Mouse (Mus musculus) neural tube, embryonic 11.5 days (tissue): ENCODE measurements at regions not wholly inside any gene's neighbourhood (a gene's known extent, or its start where the extent isn't known, plus 50 kb on each side); places are given as distances from the start of the nearest gene placed in this dataset.

Experiments used
- ATAC-seq: fragments of 200-750 bp; cut with Nextera tagmentation; 2 replicates; pipeline ENCODE4 v1.8.0; 2017; ENCODE audit warnings: moderate number of reproducible peaks, mild to moderate bottlenecking, moderate TSS enrichment, moderate library complexity; ENCODE audit not compliant: insufficient read depth, low FRiP score, low TSS enrichment
- DNase-seq: peaks from one replicate; pipeline ENCODE4 v3.0.0-alpha.2; 2015; ENCODE audit warnings: low spot score
- H3K27ac ChIP-seq: fragments of 300-500 bp; sonication (generic); 2 replicates; pipeline ENCODE4 v1.5.1; 2014; ENCODE audit warnings: low read depth, mild to moderate bottlenecking, low read length
- H3K27me3 ChIP-seq: fragments of 300-500 bp; sonication (generic); 2 replicates; pipeline ENCODE4 v1.6.1; 2014; ENCODE audit warnings: mild to moderate bottlenecking, low read length, mixed read lengths; ENCODE audit not compliant: control insufficient read depth, insufficient read depth
- H3K36me3 ChIP-seq: fragments of 300-500 bp; sonication (generic); 2 replicates; pipeline ENCODE4 v1.6.1; 2014; ENCODE audit warnings: mild to moderate bottlenecking, low read length, moderate library complexity, mixed read lengths; ENCODE audit not compliant: control insufficient read depth, insufficient read depth
- H3K4me1 ChIP-seq: fragments of 300-500 bp; sonication (generic); 2 replicates; pipeline ENCODE4 v1.6.1; 2014; ENCODE audit warnings: low read length, mixed read lengths; ENCODE audit not compliant: control insufficient read depth, insufficient read depth
- H3K4me2 ChIP-seq: fragments of 300-500 bp; sonication (generic); 2 replicates; pipeline ENCODE4 v1.6.1; 2014; ENCODE audit warnings: low read depth, mild to moderate bottlenecking, moderate library complexity
- H3K4me3 ChIP-seq: fragments of 300-500 bp; sonication (generic); 2 replicates; pipeline ENCODE4 v1.5.1; 2014; ENCODE audit warnings: low read depth, low read length
- H3K9ac ChIP-seq: fragments of 300-500 bp; sonication (generic); 2 replicates; pipeline ENCODE4 v1.6.1; 2014; ENCODE audit warnings: mild to moderate bottlenecking, low read length
- H3K9me3 ChIP-seq: fragments of 300-500 bp; sonication (generic); 2 replicates; pipeline ENCODE4 v1.6.1; 2016; ENCODE audit warnings: low read length; ENCODE audit not compliant: control insufficient read depth
- WGBS: fragments of 180-500 bp; shearing (Covaris S2); extraction: QIAGEN DNeasy Blood & Tissue Kit; methylation state at CpG from one replicate; pipeline ENCODE4 v1.1.7; 2014; 5-methylcytosine and 5-hydroxymethylcytosine counted together

GRCm38 (mm10) chr16:70874080-70874479 lies 560.3 kb downstream of the Gbe1 start:
- Histone ChIP-seq H3K9ac (no peak overlapping the region), H3K4me1 (no peaks in the 10 kb centered on the region), H3K36me3 (no peaks in the 10 kb centered on the region), H3K4me2 (no peak overlapping the region), H3K4me3 (no peak overlapping the region), H3K27me3 (no peaks in the 10 kb centered on the region), H3K27ac (no peak overlapping the region), H3K9me3 (no peaks in the 10 kb centered on the region)
- DNase-seq (no peak), ATAC-seq (no peak)
- WGBS: 55% methylated on average over 2 of the region's 2 CpGs

DNA sequence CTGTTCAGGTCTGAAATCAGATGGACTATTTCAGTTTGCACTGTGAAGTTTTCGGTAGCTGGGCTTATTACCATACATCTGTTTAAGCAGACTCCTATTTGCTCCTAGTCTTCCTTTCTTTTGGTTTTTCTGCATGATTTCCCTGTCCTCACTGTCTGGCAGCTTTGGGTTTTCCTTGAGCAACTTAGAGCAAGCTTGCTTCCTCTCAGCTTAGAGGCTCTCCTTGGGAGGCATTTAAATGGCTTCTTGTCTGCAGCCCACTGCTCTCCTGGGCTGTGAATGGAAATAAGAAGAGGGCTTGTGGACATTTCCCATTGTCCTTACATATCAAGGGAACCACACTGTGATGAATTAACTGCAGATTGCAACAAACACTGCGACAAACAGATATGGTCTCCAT lies 566.9 kb downstream of the Gbe1 start:
- no peaks in the 10 kb centered on the region for H3K27me3 ChIP-seq
- H3K4me3 ChIP-seq: no peak overlapping the region
- no peak overlapping the region for H3K4me2 ChIP-seq
- 39% methylated on average over 2 of the region's 2 CpGs for WGBS
- H3K9ac ChIP-seq: no peak overlapping the region
- H3K27ac ChIP-seq: no peak overlapping the region
- H3K4me1 ChIP-seq: peaks cover 3% of the 10 kb centered on the region; the same call in 1 of the 2 replicates
- ATAC-seq (no peak), DNase-seq (no peak)
- no peaks in the 10 kb centered on the region for H3K36me3 ChIP-seq
- no peaks in the 10 kb centered on the region for H3K9me3 ChIP-seq

DNA sequence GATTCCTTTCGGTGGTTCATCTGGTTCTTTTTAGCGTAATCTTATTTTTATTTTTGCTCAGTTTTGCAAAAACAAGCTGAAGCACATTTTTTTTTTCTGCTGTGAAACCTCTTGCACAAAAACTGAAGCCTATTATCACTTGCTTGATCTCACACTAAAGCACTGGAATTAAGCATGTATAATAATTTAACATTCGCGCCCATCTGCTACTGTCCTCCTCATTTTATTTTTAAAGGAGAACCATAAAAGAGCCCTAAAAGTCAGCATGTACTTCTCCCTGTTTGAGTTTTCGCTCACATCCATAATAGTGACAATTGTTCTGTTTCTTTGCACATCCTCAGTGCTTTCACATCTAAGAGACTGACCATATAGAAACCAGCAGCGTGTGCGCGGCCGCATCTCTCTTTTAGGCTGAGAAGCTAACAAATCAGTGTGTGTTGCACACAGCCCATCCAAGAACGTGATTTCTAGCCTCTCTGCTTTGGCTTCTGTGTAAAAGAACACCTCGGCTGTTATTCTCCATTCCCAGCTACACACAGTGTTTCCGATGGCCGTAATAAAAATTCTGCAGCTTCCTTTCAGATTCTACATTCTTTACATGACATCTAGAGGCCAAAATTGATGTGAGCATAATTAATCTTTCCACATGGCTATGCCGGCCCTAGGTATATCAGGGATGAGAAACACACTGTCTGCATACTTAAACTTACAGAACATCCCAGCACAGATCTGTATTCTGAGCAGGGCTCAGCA lies 567.5 kb downstream of the Gbe1 start:
- Histone ChIP-seq H3K4me3 (no peak overlapping the region), H3K4me1 (peaks cover 3% of the 10 kb centered on the region; the same call in 1 of the 2 replicates), H3K9me3 (no peaks in the 10 kb centered on the region), H3K36me3 (no peaks in the 10 kb centered on the region), H3K9ac (no peak overlapping the region), H3K27me3 (no peaks in the 10 kb centered on the region), H3K27ac (no peak overlapping the region), H3K4me2 (no peak overlapping the region)
- 61% methylated on average over 14 of the region's 14 CpGs for WGBS
- ATAC-seq (peak; percentile 49; the same call in 1 of the 2 replicates), DNase-seq (no peak)

GRCm38 (mm10) chr16:70900085-70900484 lies 586.3 kb downstream of the Gbe1 start:
- WGBS: 93% methylated on average over 5 of the region's 5 CpGs
- Histone ChIP-seq H3K9me3 (no peaks in the 10 kb centered on the region), H3K4me2 (no peak overlapping the region), H3K9ac (no peak overlapping the region), H3K4me1 (no peaks in the 10 kb centered on the region), H3K4me3 (no peak overlapping the region), H3K27ac (no peak overlapping the region), H3K36me3 (no peaks in the 10 kb centered on the region), H3K27me3 (no peaks in the 10 kb centered on the region)
- ATAC-seq (no peak), DNase-seq (no peak)

GRCm38 (mm10) chr16:70920047-70920446 lies 606.3 kb downstream of the Gbe1 start:
- Histone ChIP-seq H3K27me3 (no peaks in the 10 kb centered on the region), H3K4me1 (no peaks in the 10 kb centered on the region), H3K36me3 (no peaks in the 10 kb centered on the region), H3K9ac (no peak overlapping the region), H3K9me3 (no peaks in the 10 kb centered on the region), H3K27ac (no peak overlapping the region), H3K4me3 (no peak overlapping the region), H3K4me2 (no peak overlapping the region)
- no peak for ATAC-seq
- DNase-seq: no peak

GRCm38 (mm10) chr16:70929651-70930050 lies 615.9 kb downstream of the Gbe1 start:
- no peak overlapping the region for H3K4me3 ChIP-seq
- H3K9me3 ChIP-seq: no peaks in the 10 kb centered on the region
- no peaks in the 10 kb centered on the region for H3K4me1 ChIP-seq
- no peak overlapping the region for H3K4me2 ChIP-seq
- H3K27ac ChIP-seq: no peak overlapping the region
- H3K27me3 ChIP-seq: no peaks in the 10 kb centered on the region
- H3K36me3 ChIP-seq: no peaks in the 10 kb centered on the region
- 63% methylated on average over 1 of the region's 1 CpGs for WGBS
- ATAC-seq: no peak
- DNase-seq: no peak
- H3K9ac ChIP-seq: no peak overlapping the region

DNA sequence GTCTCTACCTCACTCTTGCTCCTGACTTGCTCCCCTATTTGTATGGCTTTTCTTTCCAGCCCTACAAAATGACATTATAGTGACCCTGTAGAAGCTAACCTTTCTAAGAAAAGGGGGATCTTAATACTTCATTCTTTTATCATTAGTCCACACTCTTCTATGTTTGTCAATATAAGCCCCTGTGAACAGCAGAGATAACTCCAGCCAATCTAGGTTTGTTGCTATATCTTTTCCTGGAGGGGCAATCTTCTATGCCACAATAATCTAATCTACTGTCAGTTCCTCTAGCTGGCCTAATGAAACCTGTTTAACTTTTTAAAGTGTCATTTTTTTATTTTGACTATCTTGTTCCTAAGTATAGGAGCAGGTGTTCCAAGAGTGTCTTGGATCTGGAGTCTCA lies 622.2 kb downstream of the Gbe1 start:
- Histone ChIP-seq H3K4me3 (no peak overlapping the region), H3K9ac (no peak overlapping the region), H3K9me3 (no peaks in the 10 kb centered on the region), H3K27ac (no peak overlapping the region), H3K4me1 (no peaks in the 10 kb centered on the region), H3K27me3 (no peaks in the 10 kb centered on the region), H3K36me3 (no peaks in the 10 kb centered on the region), H3K4me2 (no peak overlapping the region)
- ATAC-seq: no peak
- no peak for DNase-seq

DNA sequence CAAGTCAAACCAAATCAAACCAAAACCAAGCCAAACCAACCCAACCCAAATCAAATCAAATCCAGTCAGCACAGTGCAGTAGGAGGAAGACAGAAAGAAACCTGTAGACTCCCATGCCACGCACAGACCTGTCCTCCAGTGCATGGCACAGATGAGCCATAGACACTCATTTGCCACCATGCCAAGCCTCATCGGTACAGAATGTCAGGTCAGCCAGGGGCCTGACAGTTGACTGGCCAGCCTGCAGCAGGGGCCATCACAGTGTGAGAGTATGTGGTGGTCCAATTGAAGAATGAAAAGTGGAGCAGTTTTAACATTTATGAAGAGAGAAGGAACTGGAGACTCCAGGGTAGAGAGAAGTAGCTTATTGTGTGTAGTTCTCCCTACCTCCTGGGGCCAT lies 639.2 kb downstream of the Gbe1 start:
- no peak overlapping the region for H3K9ac ChIP-seq
- WGBS: 86% methylated on average over 2 of the region's 2 CpGs
- DNase-seq: no peak
- H3K27me3 ChIP-seq: no peaks in the 10 kb centered on the region
- no peak for ATAC-seq
- no peak overlapping the region for H3K4me2 ChIP-seq
- H3K27ac ChIP-seq: no peak overlapping the region
- no peak overlapping the region for H3K4me3 ChIP-seq
- no peaks in the 10 kb centered on the region for H3K4me1 ChIP-seq
- no peaks in the 10 kb centered on the region for H3K9me3 ChIP-seq
- no peaks in the 10 kb centered on the region for H3K36me3 ChIP-seq
